Mouse (Mus musculus): ENCODE measurements around the gene Rasgrp3.

DNA sequence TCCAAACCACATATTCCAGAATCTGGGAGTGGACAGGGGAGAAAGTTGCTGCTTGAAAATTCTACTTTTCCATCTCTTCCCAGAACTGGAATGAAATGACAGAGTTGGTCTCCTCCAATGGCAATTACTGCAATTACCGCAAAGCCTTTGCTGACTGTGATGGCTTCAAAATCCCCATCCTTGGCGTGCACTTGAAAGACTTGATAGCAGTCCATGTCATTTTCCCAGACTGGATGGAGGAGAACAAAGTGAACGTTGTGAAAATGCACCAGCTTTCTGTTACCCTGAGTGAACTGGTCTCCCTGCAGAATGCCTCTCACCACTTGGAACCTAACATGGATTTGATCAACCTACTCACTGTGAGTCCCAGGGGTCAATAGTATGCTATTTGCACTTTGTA lies 67.3 kb downstream of the Rasgrp3 start:
- no peak for TF ChIP-seq ZNF384 (IDR thresholded peaks at IDR 0.05; ENCODE audit: low read depth, low read length)
- TF ChIP-seq MAFK (IDR thresholded peaks at IDR 0.05; ENCODE audit: insufficient read depth, low read depth, low read length), result no peak
- no peak for TF ChIP-seq CHD2 (IDR thresholded peaks at IDR 0.05; ENCODE audit: low read depth, low read length)
